28 mouse cellular contexts compared by ENCODE assay signal in genomic region chr11:36228654-36229053, GRCm38 (mm10).
A peak's percentile ranks its signal among the peaks of the same experiment; 100 is the strongest.
DNase-seq lines count a peak whose midpoint lies in the region; ATAC-seq and TF ChIP-seq lines count a peak whose summit lies in the region.
"Had no signal": no experiment of that assay in that cellular context is flagged by ENCODE, and none has a peak within 500 bp of the region (broad histone marks: within the 10 kb centered on the region; RNA-seq: fewer than 3 reads in every experiment).

No protein-coding gene starts in this region.

- no peak for TF ChIP-seq EP300 in stomach, postnatal 0 days (optimal IDR thresholded peaks at IDR 0.05)

- no peak for TF ChIP-seq CTCF in stomach, postnatal 0 days (IDR thresholded peaks at IDR 0.05; ENCODE audit: low read depth)

- no peaks in the 10 kb centered on the region for H3K27me3 ChIP-seq in heart, embryonic 10.5 days (ENCODE audit: insufficient read depth, poor library complexity, severe bottlenecking)
- no peaks in the 10 kb centered on the region for H3K27me3 ChIP-seq in intestine, embryonic 14.5 days (replicated peaks; ENCODE audit: control insufficient read depth, insufficient read depth, low read length)
- H3K27me3 ChIP-seq in intestine, embryonic 15.5 days (replicated peaks), result no peaks in the 10 kb centered on the region
- H3K27me3 ChIP-seq in stomach, embryonic 14.5 days (ENCODE audit: control insufficient read depth, insufficient read depth, low read length), result no peaks in the 10 kb centered on the region
- no peaks in the 10 kb centered on the region for H3K27me3 ChIP-seq in stomach, postnatal 0 days (ENCODE audit: control insufficient read depth, insufficient read depth, low read length)
- H3K27me3 ChIP-seq: kidney, embryonic 15.5 days; limb, embryonic 15.5 days; liver, embryonic 13.5 days; megakaryocyte, embryonic 14.5 days; neural tube, embryonic 15.5 days had no signal

- 0 out of 2 replicates have a peak, but pooled peaks have one; percentile 32 for ATAC-seq in intestine, embryonic 14.5 days (replicated peaks; ENCODE audit: low FRiP score, low TSS enrichment, low read depth)
- ATAC-seq in intestine, embryonic 15.5 days, result no peak
- ATAC-seq in stomach, embryonic 14.5 days (ENCODE audit: insufficient number of reproducible peaks, insufficient read depth, low FRiP score, low read depth), result 0 out of 2 replicates have a peak, but pooled peaks have one; percentile 49
- no peak for ATAC-seq in stomach, postnatal 0 days (ENCODE audit: low FRiP score, low TSS enrichment)
- ATAC-seq: forebrain, embryonic 14.5 days; lung, postnatal 0 days; Patski had no signal

- intact Hi-C loops in heart, postnatal 36 days (cut with DNase I), result no loop called here

- no peak overlapping the region for H3K27ac ChIP-seq in heart, embryonic 10.5 days
- H3K27ac ChIP-seq in intestine, embryonic 14.5 days (ENCODE audit: low read depth), result no peak overlapping the region
- H3K27ac ChIP-seq in intestine, embryonic 15.5 days, result no peak overlapping the region
- no peak overlapping the region for H3K27ac ChIP-seq in stomach, embryonic 14.5 days (ENCODE audit: low read length)
- no peak overlapping the region for H3K27ac ChIP-seq in stomach, postnatal 0 days (replicated peaks)
- H3K27ac ChIP-seq: kidney, embryonic 15.5 days; limb, embryonic 10.5 days; limb, embryonic 15.5 days; liver, embryonic 13.5 days; neural tube, embryonic 15.5 days had no signal

- no peaks in the 10 kb centered on the region for H3K4me1 ChIP-seq in heart, embryonic 10.5 days
- H3K4me1 ChIP-seq in intestine, embryonic 14.5 days (replicated peaks; ENCODE audit: control insufficient read depth, insufficient read depth, low read length), result no peaks in the 10 kb centered on the region
- H3K4me1 ChIP-seq in intestine, embryonic 15.5 days (replicated peaks), result no peaks in the 10 kb centered on the region
- no peaks in the 10 kb centered on the region for H3K4me1 ChIP-seq in stomach, embryonic 14.5 days (ENCODE audit: control insufficient read depth, insufficient read depth, low read length)
- H3K4me1 ChIP-seq in stomach, postnatal 0 days (replicated peaks; ENCODE audit: control insufficient read depth, insufficient read depth), result no peaks in the 10 kb centered on the region
- H3K4me1 ChIP-seq: heart, embryonic 12.5 days; kidney, embryonic 15.5 days; liver, embryonic 13.5 days; megakaryocyte, embryonic 14.5 days; neural tube, embryonic 15.5 days had no signal

- H3K9me3 ChIP-seq in heart, embryonic 10.5 days, result no peaks in the 10 kb centered on the region
- H3K9me3 ChIP-seq in intestine, embryonic 14.5 days (ENCODE audit: control insufficient read depth, low read length), result no peaks in the 10 kb centered on the region
- H3K9me3 ChIP-seq in intestine, embryonic 15.5 days, result no peaks in the 10 kb centered on the region
- H3K9me3 ChIP-seq in stomach, embryonic 14.5 days (ENCODE audit: control insufficient read depth, low read depth, low read length), result no peaks in the 10 kb centered on the region
- H3K9me3 ChIP-seq in stomach, postnatal 0 days (ENCODE audit: control insufficient read depth, low read length), result no peaks in the 10 kb centered on the region
- H3K9me3 ChIP-seq: heart, embryonic 12.5 days; kidney, embryonic 15.5 days; limb, embryonic 10.5 days; limb, embryonic 15.5 days; liver, embryonic 13.5 days; neural tube, embryonic 15.5 days had no signal

- 80% methylated on average over 11 of the region's 11 CpGs for whole genome bisulfite sequencing in heart, embryonic 10.5 days
- 69% methylated on average over 11 of the region's 11 CpGs for WGBS in intestine, embryonic 14.5 days
- 64% methylated on average over 11 of the region's 11 CpGs for WGBS in intestine, embryonic 15.5 days
- 62% methylated on average over 11 of the region's 11 CpGs for WGBS in stomach, embryonic 14.5 days
- WGBS in stomach, postnatal 0 days, result 53% methylated on average over 11 of the region's 11 CpGs

- no peak overlapping the region for H3K4me2 ChIP-seq in intestine, embryonic 14.5 days (ENCODE audit: low read length)
- H3K4me2 ChIP-seq in intestine, embryonic 15.5 days (replicated peaks), result no peak overlapping the region
- H3K4me2 ChIP-seq in stomach, embryonic 14.5 days (replicated peaks; ENCODE audit: low read depth, low read length), result no peak overlapping the region
- no peak overlapping the region for H3K4me2 ChIP-seq in stomach, postnatal 0 days (replicated peaks; ENCODE audit: low read depth)
- H3K4me2 ChIP-seq: heart, embryonic 12.5 days; kidney, embryonic 15.5 days; limb, embryonic 15.5 days; liver, embryonic 13.5 days; neural tube, embryonic 15.5 days had no signal

- peak; percentile 70 for DNase-seq in heart, embryonic 10.5 days (ENCODE audit: low spot score)
- no peak for DNase-seq in heart, postnatal 36 days
- no peak for DNase-seq in intestine, embryonic 14.5 days (ENCODE audit: low spot score)
- no peak for DNase-seq in stomach, postnatal 0 days (ENCODE audit: low spot score)
- DNase-seq in kidney, adult 8-10 months, result no peak
- DNase-seq: adrenal gland, postnatal 10 days; cerebellum, adult 9-10 months; cerebellum, postnatal 36 days; gastrocnemius, postnatal 25 days; heart, adult 18-20 months; kidney, adult 11 months; kidney, postnatal 25 days; liver, embryonic 13.5 days; lung, adult 18-20 months; lung, postnatal 4 days; right cerebral cortex, adult 18-20 months; spleen, adult 18-20 months had no signal

- no peak overlapping the region for H3K4me3 ChIP-seq in heart, embryonic 10.5 days
- H3K4me3 ChIP-seq in intestine, embryonic 14.5 days (ENCODE audit: low read depth, low read length), result no peak overlapping the region
- no peak overlapping the region for H3K4me3 ChIP-seq in intestine, embryonic 15.5 days (replicated peaks)
- no peak overlapping the region for H3K4me3 ChIP-seq in stomach, embryonic 14.5 days (ENCODE audit: low read depth, low read length)
- no peak overlapping the region for H3K4me3 ChIP-seq in stomach, postnatal 0 days (ENCODE audit: low read depth, low read length)
- H3K4me3 ChIP-seq: heart, embryonic 12.5 days; kidney, embryonic 15.5 days; limb, embryonic 10.5 days; limb, embryonic 15.5 days; liver, embryonic 13.5 days; megakaryocyte, embryonic 14.5 days; neural tube, embryonic 15.5 days had no signal

- no peaks in the 10 kb centered on the region for H3K36me3 ChIP-seq in heart, embryonic 10.5 days
- no peaks in the 10 kb centered on the region for H3K36me3 ChIP-seq in intestine, embryonic 14.5 days (ENCODE audit: control insufficient read depth, insufficient read depth, low read length)
- H3K36me3 ChIP-seq in intestine, embryonic 15.5 days, result no peaks in the 10 kb centered on the region
- H3K36me3 ChIP-seq in stomach, embryonic 14.5 days (ENCODE audit: control insufficient read depth, insufficient read depth, low read length), result no peaks in the 10 kb centered on the region
- no peaks in the 10 kb centered on the region for H3K36me3 ChIP-seq in stomach, postnatal 0 days (ENCODE audit: control insufficient read depth, insufficient read depth, low read length)
- H3K36me3 ChIP-seq: heart, embryonic 12.5 days; kidney, embryonic 15.5 days; limb, embryonic 10.5 days; limb, embryonic 15.5 days; liver, embryonic 13.5 days; neural tube, embryonic 15.5 days had no signal

- no peak overlapping the region for H3K9ac ChIP-seq in intestine, embryonic 14.5 days (ENCODE audit: low read length)
- H3K9ac ChIP-seq in intestine, embryonic 15.5 days, result no peak overlapping the region
- no peak overlapping the region for H3K9ac ChIP-seq in stomach, embryonic 14.5 days (replicated peaks; ENCODE audit: low read depth, low read length)
- H3K9ac ChIP-seq in stomach, postnatal 0 days (ENCODE audit: low read length), result no peak overlapping the region
- H3K9ac ChIP-seq: heart, embryonic 12.5 days; kidney, embryonic 15.5 days; limb, embryonic 15.5 days; liver, embryonic 13.5 days; neural tube, embryonic 15.5 days had no signal

Comparison
In these comparisons a context has a peak if more than half of its experiments do, and no peak if none do; other contexts are left out.
1. ATAC-seq: peak in intestine, embryonic 14.5 days (single experiment) and stomach, embryonic 14.5 days (single experiment); none in intestine, embryonic 15.5 days (single experiment) and stomach, postnatal 0 days (single experiment).